Mouse (Mus musculus) spleen, postnatal 0 days (tissue): Measurements from ENCODE around the gene Oas1a. TPM values are rescaled to one million over a fixed set of nuclear protein-coding genes. Genes with fewer than 3 reads are reported as not detected.

Experiments used
- polyA plus RNA-seq: library from polyadenylated mRNA; unstranded; fragments of >200 nt; fragmentation: Nextera tagmentation; extraction: Ambion mirVana; gene quantifications from 2 replicates; pipeline ENCODE4 v1.2.1, GENCODE M21; 2015

Gene Oas1a
- polyA plus RNA-seq, result 8.6 and 10.3 TPM in 2 replicates

GRCm38 (mm10) chr5:120906791-120907733 lies at the start of gene Oas1a:
TSS of gene Oas1a (minus strand) at chr5:120907521.

GRCm38 (mm10) chr5:120914204-120914603 lies 6.9 kb upstream of the Oas1a start, which contains the start of gene Oas1d:
TSS of gene Oas1d (plus strand) at chr5:120914536.

GRCm38 (mm10) chr5:120887413-120887812 lies 19.9 kb downstream of the Oas1a start, which contains the start of gene Oas1g:
TSS of gene Oas1g (minus strand) at chr5:120887613.

GRCm38 (mm10) chr5:120861121-120861520 lies 46.2 kb downstream of the Oas1a start, which contains the start of gene Oas1h:
TSS of gene Oas1h (plus strand) at chr5:120861421.

GRCm38 (mm10) chr5:120847067-120847466 lies 60.3 kb downstream of the Oas1a start, which contains the start of gene Oas1f:
TSS of gene Oas1f (plus strand) at chr5:120847367.

Other genes starting within 250 kb of the Oas1a start
- gene Dtx1, start 195.6 kb downstream of the Oas1a start, polyA plus RNA-seq, result 0.40 and 0.51 TPM in 2 replicates
- 1.9 and 3.9 TPM in 2 replicates for gene Oas2, start 157.7 kb downstream of the Oas1a start, polyA plus RNA-seq
- 5.3 and 7.7 TPM in 2 replicates for gene Oas3, start 129.9 kb downstream of the Oas1a start, polyA plus RNA-seq
- 0.22 and 0.49 TPM in 2 replicates for gene Oas1e, start 112.0 kb downstream of the Oas1a start, polyA plus RNA-seq
- 1.3 and 1.6 TPM in 2 replicates for gene Oas1c, start 95.0 kb downstream of the Oas1a start, polyA plus RNA-seq
- not detected in 2 replicates for gene Oas1f, start 60.2 kb downstream of the Oas1a start, polyA plus RNA-seq
- not detected in 2 replicates for gene Oas1h, start 46.1 kb downstream of the Oas1a start, polyA plus RNA-seq
- gene Oas1g, start 19.9 kb downstream of the Oas1a start, polyA plus RNA-seq, result 1.3 and 1.5 TPM in 2 replicates
- gene Oas1d, start 7.0 kb upstream of the Oas1a start, polyA plus RNA-seq, result not detected in 2 replicates
- gene Rph3a, start 102.6 kb upstream of the Oas1a start, polyA plus RNA-seq, result 0.02 TPM in 1 of 2 replicates, not detected in the other